Mouse (Mus musculus) C2C12 (cell line): ENCODE results near the gene Gm20388.

Experiments
- CEBPB ChIP-seq: IDR thresholded peaks from one replicate; pipeline ENCODE4 v1.6.1; 2011; ENCODE audit warnings: low read depth, mild to moderate bottlenecking, control low read depth, moderate library complexity
- CTCF ChIP-seq: IDR thresholded peaks from one replicate; pipeline ENCODE4 v1.5.1; 2011; ENCODE audit not compliant: control insufficient read depth, insufficient read depth, insufficient read length
- MAX ChIP-seq: IDR thresholded peaks from one replicate; pipeline ENCODE4 v1.6.1; 2011; ENCODE audit warnings: mild to moderate bottlenecking, control low read depth
- MYOD1 ChIP-seq: IDR thresholded peaks from one replicate; pipeline ENCODE4 v1.6.1; 2011; ENCODE audit warnings: low read depth; ENCODE audit not compliant: control insufficient read depth, insufficient read length
- MYOG ChIP-seq: IDR thresholded peaks from one replicate; pipeline ENCODE4 v1.6.1; 2011; ENCODE audit not compliant: control insufficient read depth, insufficient read length; ENCODE audit errors: extremely low read depth
- USF1 ChIP-seq: IDR thresholded peaks from one replicate; pipeline ENCODE4 v1.6.1; 2011; ENCODE audit warnings: low read depth, mild to moderate bottlenecking, control low read depth, moderate library complexity

DNA sequence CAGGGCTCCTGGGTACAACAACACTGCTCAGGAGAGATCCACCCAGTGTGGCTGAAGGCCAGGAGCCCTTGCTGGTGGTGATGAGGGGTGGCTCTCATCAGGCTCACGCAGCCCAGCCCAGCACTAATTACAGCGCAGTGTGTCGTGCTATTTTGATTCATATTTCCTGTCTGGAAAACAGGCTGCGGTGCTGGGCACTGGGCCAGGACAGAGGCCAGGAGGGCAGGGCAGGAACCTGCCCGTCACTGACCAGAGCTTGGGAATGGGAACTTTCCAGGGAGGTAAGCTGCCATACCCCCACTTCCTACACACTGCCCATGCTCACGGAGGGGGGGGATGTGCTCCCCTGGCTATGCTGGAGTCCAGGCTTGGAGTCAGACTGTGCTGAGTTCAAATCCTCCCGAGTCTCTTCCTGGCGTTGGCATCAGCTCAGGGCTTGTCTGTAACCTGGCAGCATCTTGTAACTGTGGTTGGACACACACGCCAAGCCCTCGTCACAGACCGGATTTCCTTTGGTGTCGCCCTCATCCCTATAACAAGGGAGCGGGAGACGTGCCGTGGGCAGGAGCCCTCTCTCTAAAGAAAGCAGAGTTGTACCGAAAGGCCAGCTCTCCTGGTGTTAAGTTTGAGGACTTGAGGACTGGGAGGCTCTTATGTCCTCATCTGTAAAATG lies 1540.9 kb downstream of the Gm20388 start:
- TF ChIP-seq CTCF = no peak
- TF ChIP-seq MAX = no peak
- no peak for TF ChIP-seq USF1
- TF ChIP-seq MYOD1 = no peak
- TF ChIP-seq MYOG = no peak
- TF ChIP-seq CEBPB = no peak
